Mouse (Mus musculus) 416B (cell line): ENCODE measurements around the gene Gpr153.

Experiments
- DNase-seq: peaks from one replicate; pipeline ENCODE4 v3.0.0; 2011; ENCODE audit warnings: low read depth

The Gpr153 gene

GRCm38 (mm10) chr4:152315498-152316213 is 41.6 kb downstream of the Gpr153 start:
- DNase-seq = no peak

- no peak for DNase-seq
Observed at GRCm38 (mm10) chr4:152317631-152318033, 43.6 kb downstream of the Gpr153 start.

- DNase-seq = peak; percentile 40
Observed at GRCm38 (mm10) chr4:152318517-152319234, 44.6 kb downstream of the Gpr153 start, which contains the start of gene Rnf207. TSS of gene Rnf207 (minus strand) at chr4:152318993.

GRCm38 (mm10) chr4:152321464-152321863 is 47.4 kb downstream of the Gpr153 start:
- DNase-seq = no peak

- no peak for DNase-seq
Observed at GRCm38 (mm10) chr4:152324641-152325562, 50.9 kb downstream of the Gpr153 start.

- peak; percentile 99 for DNase-seq
Observed at GRCm38 (mm10) chr4:152325574-152326411, 51.8 kb downstream of the Gpr153 start, which contains the start of gene Rpl22. TSS of gene Rpl22 (plus strand) at chr4:152325742.

- DNase-seq = peak; percentile 31
Observed at GRCm38 (mm10) chr4:152326543-152326942, 52.5 kb downstream of the Gpr153 start.

- peak; percentile 70 for DNase-seq
Observed at GRCm38 (mm10) chr4:152328691-152329090, 54.7 kb downstream of the Gpr153 start.

- peak; percentile 77 for DNase-seq
Observed at GRCm38 (mm10) chr4:152332952-152333351, 58.9 kb downstream of the Gpr153 start.

GRCm38 (mm10) chr4:152333587-152333986 is 59.6 kb downstream of the Gpr153 start:
- no peak for DNase-seq
